Mouse (Mus musculus): ENCODE results near the gene Tmem163. TPM values are rescaled to one million over a fixed set of nuclear protein-coding genes. Genes with fewer than 3 reads are reported as not detected.

Tmem163 gene
- total and polyA plus RNA-seq, 3 experiments, result not detected

DNA sequence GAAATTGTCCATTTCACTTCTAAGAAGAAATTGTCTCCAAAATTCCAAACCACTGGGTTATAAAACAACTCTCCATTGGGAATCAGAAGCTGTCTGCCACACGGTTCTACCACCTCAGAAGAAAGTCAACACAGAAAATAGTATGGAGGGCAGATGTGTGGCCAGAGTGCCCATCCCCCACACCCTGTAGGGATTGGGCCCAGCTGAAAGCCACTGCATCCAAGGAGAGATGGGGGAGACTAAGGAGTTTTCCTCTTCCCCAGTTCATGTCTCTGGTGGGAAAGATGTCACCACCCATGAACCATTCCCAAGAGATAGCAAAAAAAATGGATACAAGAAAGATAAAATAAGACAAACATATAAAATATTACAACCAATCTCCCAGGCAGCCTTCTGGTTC lies 4.1 kb downstream of the Tmem163 start:
- no peaks in the 10 kb centered on the region for H3K9me3 ChIP-seq (replicated peaks; ENCODE audit: insufficient read depth, low read length)
- no peaks in the 10 kb centered on the region for H3K36me3 ChIP-seq (ENCODE audit: control insufficient read depth in 1 of 2, insufficient read depth in 2 of 2, low read length in 2 of 2)
- no peak for DNase-seq (ENCODE audit: low read depth, low spot score)
- H3K79me2 ChIP-seq (ENCODE audit: control insufficient read depth, insufficient read depth, low read length, poor library complexity), result no peaks in the 10 kb centered on the region
- H3K9ac ChIP-seq (ENCODE audit: control insufficient read depth, low read depth, low read length, poor library complexity, severe bottlenecking), result no peak overlapping the region
- TF ChIP-seq USF2 (IDR thresholded peaks at IDR 0.05; ENCODE audit: borderline replicate concordance in 1 of 2, insufficient read depth in 1 of 2, low read depth in 1 of 2, low read length in 2 of 2) (no peak), CHD1 (IDR thresholded peaks at IDR 0.05; ENCODE audit: low read depth, low read length) (no peak), TCF12 (IDR thresholded peaks at IDR 0.05; ENCODE audit: low read depth, low read length) (no peak), POLR2AphosphoS5 (IDR thresholded peaks at IDR 0.05; ENCODE audit: borderline replicate concordance, low read depth, low read length) (no peak), NELFE (IDR thresholded peaks at IDR 0.05; ENCODE audit: low read depth, low read length) (no peak), ZMIZ1 (IDR thresholded peaks at IDR 0.05; ENCODE audit: low read depth, low read length) (no peak), ETS1 (IDR thresholded peaks at IDR 0.05; ENCODE audit: low read depth, low read length) (no peak), POLR2A (IDR thresholded peaks at IDR 0.05; ENCODE audit: control insufficient read depth in 1 of 2, insufficient read depth in 1 of 2, low read depth in 1 of 2, low read length in 2 of 2, poor library complexity in 1 of 2) (no peak), UBTF (IDR thresholded peaks at IDR 0.05; ENCODE audit: borderline replicate concordance, insufficient read depth, low read depth, low read length) (no peak), E2F4 (IDR thresholded peaks at IDR 0.05; ENCODE audit: borderline replicate concordance, low read depth, low read length) (no peak), RCOR1 (IDR thresholded peaks at IDR 0.05; ENCODE audit: low read depth, low read length) (no peak), JUND (IDR thresholded peaks at IDR 0.05; ENCODE audit: low read depth, low read length) (no peak), MYB (IDR thresholded peaks at IDR 0.05; ENCODE audit: low read depth, low read length) (no peak), ELF1 (IDR thresholded peaks at IDR 0.05; ENCODE audit: low read depth, low read length) (no peak), GABPA (IDR thresholded peaks at IDR 0.05; ENCODE audit: low read depth, low read length) (no peak)
- no peaks in the 10 kb centered on the region for H3K4me1 ChIP-seq (ENCODE audit: control insufficient read depth in 1 of 2, insufficient read depth in 2 of 2, low read length in 2 of 2)
- H3K27me3 ChIP-seq (ENCODE audit: control insufficient read depth in 1 of 2, insufficient read depth in 2 of 2, low read length in 2 of 2), result no peaks in the 10 kb centered on the region; a peak in 3 of 4 replicates
- H3K27ac ChIP-seq (ENCODE audit: control insufficient read depth, low read depth, low read length), result no peak overlapping the region
- H3K4me3 ChIP-seq (ENCODE audit: control insufficient read depth in 1 of 2, insufficient read depth in 1 of 2, low read depth in 2 of 2, low read length in 2 of 2), result no peak overlapping the region

DNA sequence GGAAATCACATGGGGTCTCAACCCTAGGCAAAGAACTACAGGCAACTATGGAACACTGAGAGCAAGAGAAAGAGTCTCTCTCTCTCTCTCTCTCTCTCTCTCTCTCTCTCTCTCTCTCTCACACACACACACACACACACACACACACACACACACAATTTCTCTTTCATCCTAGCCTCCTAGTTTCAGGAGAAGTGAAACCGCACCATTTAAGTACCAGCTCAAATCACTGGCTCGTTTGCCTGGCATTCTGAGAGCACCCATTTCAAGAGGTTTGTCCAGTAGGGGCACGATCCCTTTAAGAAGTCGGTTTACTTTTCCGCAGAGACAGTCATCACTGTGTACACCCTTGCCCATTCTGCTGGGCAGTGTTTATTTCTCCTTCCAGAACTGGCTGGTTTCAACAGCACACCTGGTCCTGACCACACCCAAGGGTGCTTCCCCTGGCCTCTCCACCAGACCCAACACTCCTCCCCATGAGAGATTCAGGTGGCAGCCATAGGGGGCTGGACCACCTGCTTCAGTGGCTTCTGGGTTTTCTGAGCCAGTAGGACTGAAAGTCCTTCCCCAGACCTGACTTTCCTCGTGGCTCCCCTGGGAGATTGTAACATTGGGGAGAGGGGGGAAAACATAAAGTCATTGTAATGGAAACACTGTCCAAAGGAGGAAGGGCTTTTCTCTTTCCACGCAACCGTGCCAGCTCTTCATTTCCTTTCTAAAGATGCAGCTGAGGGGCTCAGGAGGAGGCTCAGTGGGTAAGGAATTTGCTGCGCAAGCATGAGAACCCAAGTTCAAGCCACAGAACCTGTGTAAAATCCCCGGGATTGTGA lies 5.9 kb downstream of the Tmem163 start:
- TF ChIP-seq CTCF (IDR thresholded peaks at IDR 0.05 in 2 of 3, conservative IDR thresholded peaks at IDR 0.05 in 1 of 3; ENCODE audit: control insufficient read depth in 1 of 3, insufficient read depth in 1 of 3, low read depth in 2 of 3, low read length in 3 of 3, poor library complexity in 1 of 3, severe bottlenecking in 1 of 3) (no peak), RAD21 (IDR thresholded peaks at IDR 0.05; ENCODE audit: low read depth, low read length) (no peak)
- Histone ChIP-seq H3K4me3 (ENCODE audit: control insufficient read depth in 1 of 2, insufficient read depth in 1 of 2, low read depth in 2 of 2, low read length in 2 of 2) (no peak overlapping the region), H3K27me3 (ENCODE audit: control insufficient read depth in 1 of 2, insufficient read depth in 2 of 2, low read length in 2 of 2) (peaks cover 0 to 3% of the 10 kb centered on the region in 2 experiments; a peak in 3 of 4 replicates), H3K27ac (ENCODE audit: control insufficient read depth, low read depth, low read length) (no peak overlapping the region), H3K9me3 (replicated peaks; ENCODE audit: insufficient read depth, low read length) (no peaks in the 10 kb centered on the region), H3K36me3 (ENCODE audit: control insufficient read depth in 1 of 2, insufficient read depth in 2 of 2, low read length in 2 of 2) (no peaks in the 10 kb centered on the region), H3K79me2 (ENCODE audit: control insufficient read depth, insufficient read depth, low read length, poor library complexity) (no peaks in the 10 kb centered on the region), H3K9ac (ENCODE audit: control insufficient read depth, low read depth, low read length, poor library complexity, severe bottlenecking) (no peak overlapping the region), H3K4me1 (ENCODE audit: control insufficient read depth in 1 of 2, insufficient read depth in 2 of 2, low read length in 2 of 2) (no peaks in the 10 kb centered on the region)
- DNase-seq (ENCODE audit: low read depth, low spot score), result no peak
